Mouse (Mus musculus): ENCODE data around the gene Akap7.
"Not testable (repeated sequence)": the region's sequence is repeated elsewhere in the genome, so short reads cannot be mapped to it uniquely, and the experiment has no call there.

Gene Akap7

GRCm38 (mm10) chr10:25186240-25186639 is 121.4 kb downstream of the Akap7 start:
- DNase-seq, result not testable (repeated sequence)

DNA sequence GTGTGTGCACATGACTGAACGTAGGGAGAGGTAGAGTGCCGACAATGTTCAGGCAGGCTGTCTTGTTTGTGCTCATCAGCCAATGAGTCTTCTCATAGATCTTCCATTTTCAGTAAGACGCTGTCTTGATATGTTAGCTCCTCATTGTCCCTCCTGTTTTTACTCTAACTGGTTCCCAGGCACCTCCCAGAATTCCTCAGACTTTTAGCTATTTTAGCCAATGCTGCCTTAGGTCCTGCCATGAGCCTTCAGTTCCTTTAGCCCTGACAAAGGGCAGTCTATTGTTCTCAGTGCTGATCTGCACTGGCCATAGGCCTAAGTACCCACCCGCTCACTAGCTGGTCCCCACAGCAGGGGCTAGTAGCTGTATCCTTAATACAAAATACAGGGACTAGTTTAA is 122.0 kb downstream of the Akap7 start:
- no peak for DNase-seq

DNA sequence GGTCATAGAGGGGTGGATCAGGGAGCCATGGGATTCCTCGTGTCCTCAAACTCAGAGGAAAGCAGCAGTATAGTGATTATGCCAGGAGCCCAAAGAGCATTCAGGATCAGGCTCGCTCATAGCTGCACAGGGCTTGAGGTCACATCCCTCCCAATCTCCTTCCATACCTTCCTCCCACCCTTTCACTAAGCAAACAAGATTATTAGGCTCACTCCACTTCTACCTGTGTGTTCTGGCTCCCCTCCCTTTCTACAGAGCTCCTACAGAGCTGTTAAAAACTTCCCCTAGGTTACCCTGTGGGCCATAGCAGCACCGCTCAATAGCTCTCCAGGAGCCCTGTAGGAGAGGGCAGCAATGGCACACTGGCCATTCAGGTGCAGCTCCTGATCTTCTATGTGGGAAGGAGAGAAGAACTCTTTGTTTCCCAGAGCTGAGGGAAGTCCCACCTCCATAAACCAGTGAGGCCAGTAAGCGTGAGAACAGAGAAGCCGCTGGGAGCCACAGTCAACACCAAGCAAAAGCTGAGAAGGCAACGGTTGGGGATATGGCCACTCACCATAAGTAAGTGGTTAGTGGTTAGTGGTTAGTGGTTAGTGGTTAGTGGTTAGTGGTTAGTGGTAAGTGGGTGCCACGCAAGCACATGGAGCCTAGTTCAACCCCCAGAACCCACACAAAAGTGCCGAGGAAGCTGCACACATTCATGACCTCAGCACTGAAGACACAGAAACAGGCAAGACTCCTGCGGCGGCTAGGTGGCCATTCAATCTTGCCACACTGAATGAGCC is 122.7 kb downstream of the Akap7 start:
- DNase-seq, result no peak

- DNase-seq, result no peak
Measured at GRCm38 (mm10) chr10:25183271-25183670, 124.4 kb downstream of the Akap7 start.

GRCm38 (mm10) chr10:25179030-25179429 is 128.6 kb downstream of the Akap7 start:
- DNase-seq, result no peak

DNA sequence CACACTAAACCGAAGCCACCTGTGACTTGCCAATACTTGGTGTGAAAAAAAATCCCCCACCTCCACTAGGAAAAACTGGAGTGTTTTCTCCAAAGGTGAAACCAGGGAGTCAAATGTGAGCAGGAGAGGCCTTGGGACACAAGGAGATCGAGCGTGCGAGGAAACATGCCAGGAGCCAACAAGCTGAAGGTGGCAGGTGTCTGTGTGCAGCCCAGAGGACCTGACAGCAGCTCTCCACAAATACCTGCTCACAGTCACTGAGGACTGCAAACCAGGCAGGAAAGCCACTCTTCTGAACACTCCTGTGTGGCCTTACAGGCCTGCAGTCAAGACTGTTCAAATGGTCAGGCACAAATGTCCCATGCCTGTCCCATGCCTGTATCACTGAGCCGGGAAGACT is 130.4 kb downstream of the Akap7 start:
- DNase-seq, result peak; percentile 46 to 65

DNA sequence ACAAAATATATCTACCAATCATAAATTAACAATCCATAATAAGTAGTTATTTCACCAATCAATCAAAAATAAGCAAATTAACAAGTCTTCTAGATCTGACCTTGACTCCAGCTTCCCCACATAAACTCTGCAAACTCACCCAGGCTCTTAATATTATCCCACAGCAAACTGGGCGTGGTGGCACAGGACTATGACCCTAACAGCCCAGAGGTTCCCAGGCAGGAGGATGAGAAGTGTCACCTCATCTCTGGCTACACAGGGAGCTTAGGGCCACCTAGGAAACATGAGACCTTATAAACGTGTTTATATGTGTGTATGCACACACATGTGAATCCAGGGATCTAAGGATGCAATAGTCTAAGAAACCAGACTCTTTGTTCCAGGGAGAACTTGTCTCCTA is 132.8 kb downstream of the Akap7 start:
- DNase-seq, result no peak

DNA sequence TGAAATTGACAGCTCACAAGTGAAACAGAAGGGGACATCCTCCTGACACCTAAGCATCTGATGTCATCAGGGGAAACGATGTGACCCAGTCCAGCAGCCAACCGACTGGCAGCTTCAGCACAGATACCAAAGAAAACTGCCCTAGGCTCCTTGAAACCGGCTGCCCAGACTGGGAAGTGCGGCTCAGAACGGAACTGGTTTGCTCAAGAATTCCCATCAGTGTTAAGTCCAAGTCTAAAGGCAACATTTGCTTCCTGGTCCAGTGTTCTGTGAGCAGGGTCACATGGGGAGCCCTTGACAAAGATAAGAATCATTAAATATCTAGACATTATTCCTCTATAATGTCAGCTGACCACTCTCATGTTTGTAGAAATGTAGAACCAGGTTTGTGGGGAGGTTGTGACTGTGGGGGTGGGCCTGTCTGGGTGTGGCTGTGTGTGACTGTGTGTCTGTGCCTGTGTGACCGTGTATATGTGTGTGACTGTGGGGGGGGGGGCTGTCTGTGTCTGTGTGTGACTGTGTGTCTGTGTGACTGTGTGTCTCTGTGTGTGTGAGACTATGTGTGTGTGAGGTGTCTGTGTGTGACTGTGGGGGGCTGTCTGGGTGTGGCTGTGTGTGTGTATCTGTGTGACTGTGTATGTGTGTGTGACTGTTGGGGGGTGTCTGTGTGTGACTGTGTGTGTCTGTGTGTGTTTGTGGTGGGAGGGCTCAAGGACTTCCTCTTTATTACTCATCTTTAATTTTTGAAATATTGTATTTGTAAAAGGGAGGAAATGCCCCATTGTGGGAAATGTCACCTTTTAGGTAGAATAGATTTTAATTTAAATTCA is 140.1 kb downstream of the Akap7 start:
- DNase-seq, result no peak

- not testable (repeated sequence) for DNase-seq
Measured at GRCm38 (mm10) chr10:25163510-25163909, 144.2 kb downstream of the Akap7 start.

- no peak for DNase-seq
Measured at GRCm38 (mm10) chr10:25161701-25162100, 146.0 kb downstream of the Akap7 start.

GRCm38 (mm10) chr10:25158651-25159050 is 149.0 kb downstream of the Akap7 start:
- DNase-seq, result no peak

DNA sequence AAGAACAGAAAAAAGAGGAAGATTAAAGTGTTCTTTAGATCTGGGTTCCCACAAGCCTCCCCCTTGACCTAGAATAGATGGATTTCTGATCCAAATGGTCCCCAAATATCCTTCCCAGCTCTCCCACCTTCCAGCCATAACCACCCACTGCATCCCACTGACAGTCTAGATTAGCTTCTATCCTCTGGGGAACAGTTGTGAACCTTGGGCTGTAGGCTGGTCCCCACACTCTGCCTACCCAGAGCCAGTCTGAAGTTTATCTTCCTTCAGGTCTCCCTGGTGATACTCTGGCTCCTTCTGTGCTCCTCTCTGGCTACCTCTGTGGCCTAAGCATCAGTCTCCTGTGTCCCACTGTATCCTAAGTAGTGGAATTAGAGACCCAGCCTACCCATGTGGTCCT is 150.3 kb downstream of the Akap7 start:
- DNase-seq, result no peak

DNA sequence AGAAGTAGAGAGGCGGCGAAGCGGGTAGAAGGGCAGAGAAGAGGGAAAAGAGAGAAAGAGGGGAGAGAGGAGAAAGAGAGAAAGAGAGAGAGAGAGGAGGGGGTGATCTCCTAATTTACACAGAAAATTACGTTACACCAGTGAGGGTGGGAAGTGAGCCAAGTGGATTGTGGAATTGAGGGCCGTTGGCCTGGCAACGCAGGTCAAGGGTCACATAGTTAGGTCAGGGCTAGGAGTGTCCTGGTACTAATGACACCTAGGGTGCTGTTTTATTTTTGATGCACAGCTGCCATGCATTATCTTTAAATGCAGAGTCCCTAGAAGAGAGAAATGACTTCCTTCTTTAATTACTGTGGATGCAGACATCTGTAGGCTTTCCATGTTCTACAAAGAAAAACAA is 153.4 kb downstream of the Akap7 start:
- no peak for DNase-seq

- no peak for DNase-seq
Measured at GRCm38 (mm10) chr10:25151172-25151800, 156.4 kb downstream of the Akap7 start.

GRCm38 (mm10) chr10:25145851-25146250 is 161.8 kb downstream of the Akap7 start:
- DNase-seq, result peak in 1 of 2 experiments; percentile 15

DNA sequence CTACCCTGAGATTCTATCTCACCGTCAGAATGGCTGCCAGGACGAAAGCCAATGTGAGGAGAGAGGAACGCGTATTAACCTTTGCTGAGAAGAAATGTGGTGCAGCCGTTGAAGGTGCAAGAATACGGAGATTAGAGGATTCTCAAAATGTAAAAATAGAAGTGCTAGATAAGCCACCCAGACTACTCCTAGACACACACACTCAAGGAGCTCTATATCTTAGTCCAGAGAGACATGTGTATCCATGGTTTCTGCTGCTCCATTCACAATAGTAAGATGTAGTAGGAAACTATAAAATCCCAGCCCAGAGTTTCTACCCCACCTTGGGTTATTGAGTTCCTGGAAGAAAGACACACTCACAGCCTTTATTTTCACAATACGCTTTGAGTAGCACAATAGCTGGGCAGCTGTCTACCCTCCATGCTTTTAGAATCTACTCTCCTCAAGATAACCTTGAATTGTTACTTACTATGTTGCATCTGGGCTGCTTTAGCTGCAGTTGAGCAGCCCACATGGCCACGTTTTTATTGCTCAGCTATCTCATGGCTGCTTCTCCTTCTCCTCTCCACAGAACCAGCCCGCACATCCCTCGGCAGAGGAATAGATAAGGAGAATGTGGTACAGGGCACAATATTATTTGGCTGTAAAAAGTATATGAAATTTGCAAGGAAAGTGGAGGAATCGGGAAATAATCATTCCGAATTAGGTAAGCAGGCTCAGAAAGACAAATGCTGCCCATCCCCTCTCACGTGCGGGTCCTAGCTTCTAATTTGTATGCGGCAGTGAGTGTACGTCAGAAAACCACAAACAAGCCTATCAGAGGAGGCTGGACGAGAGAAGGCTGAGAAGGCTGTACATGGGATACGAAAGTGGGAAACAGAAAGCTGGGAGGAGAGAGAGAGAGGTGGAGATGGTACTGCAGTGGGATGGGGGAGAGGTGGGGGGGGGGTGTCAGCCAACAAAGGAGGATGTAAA is 162.6 kb downstream of the Akap7 start:
- no peak for DNase-seq

DNA sequence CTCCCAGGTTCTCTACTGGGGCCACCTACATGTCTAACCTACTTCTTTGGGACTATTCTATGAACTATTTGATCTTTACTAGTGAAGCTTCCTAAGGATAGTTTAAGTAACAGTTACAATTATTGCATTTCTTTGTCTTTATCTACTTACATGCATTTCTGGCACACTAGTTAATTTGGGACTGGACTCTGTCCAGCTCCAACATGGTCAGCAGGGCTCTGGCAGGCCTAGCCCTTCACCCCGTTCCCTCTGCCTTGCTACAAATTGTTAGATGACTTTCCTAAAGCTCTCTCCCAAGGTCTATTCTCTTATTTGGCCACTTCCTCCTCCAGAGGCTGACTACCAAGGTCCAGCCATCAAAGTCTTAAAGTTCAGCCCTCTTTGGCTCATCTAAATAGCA is 165.9 kb downstream of the Akap7 start:
- DNase-seq, result no peak

GRCm38 (mm10) chr10:25140155-25140755 is 167.4 kb downstream of the Akap7 start:
- peak in 1 of 2 experiments; percentile 43 for DNase-seq

- no peak for DNase-seq
Measured at GRCm38 (mm10) chr10:25133581-25133980, 174.1 kb downstream of the Akap7 start.

DNA sequence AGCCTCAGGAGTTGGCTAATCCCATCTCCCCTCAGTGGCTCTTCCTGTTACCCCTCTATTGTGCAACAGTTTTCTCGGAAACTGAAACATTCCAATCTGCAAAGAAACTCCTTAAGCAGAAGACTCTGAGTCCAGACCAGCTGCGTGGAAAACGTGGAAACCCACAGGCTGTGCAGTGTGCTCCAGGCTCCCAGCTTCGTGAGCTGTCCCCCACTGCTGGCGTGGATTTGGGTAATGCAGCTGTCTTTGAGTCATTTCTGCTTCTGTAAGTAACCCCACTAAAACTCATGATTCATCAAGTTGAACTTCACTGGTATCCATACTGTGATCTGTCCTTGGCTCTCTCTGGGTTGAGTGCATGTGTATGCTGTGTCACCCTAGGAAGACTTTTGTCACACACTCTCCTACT is 179.2 kb downstream of the Akap7 start:
- DNase-seq, result no peak

DNA sequence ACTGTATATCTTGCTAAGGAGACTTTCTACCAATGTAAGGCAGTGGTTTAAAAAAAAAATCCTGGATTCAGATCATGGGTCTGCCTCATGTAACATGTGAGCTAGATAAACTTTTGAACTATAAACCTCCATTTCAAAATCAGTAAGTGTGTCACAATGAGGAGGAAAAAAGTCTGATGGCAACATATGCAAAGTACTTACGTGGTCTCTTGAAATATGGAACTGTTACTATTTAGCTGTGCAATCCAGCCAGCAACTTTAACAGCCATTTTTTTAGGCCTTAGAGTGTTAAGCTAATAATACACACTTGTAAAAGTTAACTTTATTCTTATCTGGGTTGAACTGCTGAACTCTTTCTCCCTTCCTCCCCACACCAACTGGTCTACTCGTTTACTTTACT is 181.6 kb downstream of the Akap7 start:
- no peak for DNase-seq
